Mouse (Mus musculus) olfactory bulb, adult 2 months (tissue): ENCODE results near the gene Plxnb2. TPM values are rescaled to one million over a fixed set of nuclear protein-coding genes. Genes with fewer than 3 reads are reported as not detected.
A peak's percentile ranks its signal among the peaks of the same experiment; 100 is the strongest.

Experiments
- H3K27ac ChIP-seq: fragments of 200-500 bp; 2 replicates; pipeline ENCODE4 v1.5.1; 2012; ENCODE audit warnings: low read depth, low read length; ENCODE audit not compliant: insufficient read depth
- H3K4me1 ChIP-seq: fragments of 200-500 bp; 2 replicates; pipeline ENCODE4 v1.6.1; 2012; ENCODE audit warnings: low read length; ENCODE audit not compliant: control insufficient read depth, insufficient read depth
- H3K4me3 ChIP-seq: fragments of 200-500 bp; 2 replicates; pipeline ENCODE4 v1.5.1; 2012; ENCODE audit warnings: mild to moderate bottlenecking, low read depth, low read length, moderate library complexity; ENCODE audit not compliant: insufficient read depth
- CTCF ChIP-seq: fragments of 200-500 bp; IDR thresholded peaks from 2 replicates; pipeline ENCODE4 v1.5.1; 2012; ENCODE audit warnings: low read depth, mild to moderate bottlenecking, low read length, moderate library complexity; ENCODE audit not compliant: insufficient read depth
- POLR2A ChIP-seq: fragments of 200-500 bp; IDR thresholded peaks from 2 replicates; pipeline ENCODE4 v1.6.1; 2012; ENCODE audit warnings: mild to moderate bottlenecking, low read depth, low read length, moderate library complexity; ENCODE audit not compliant: insufficient read depth
- WGBS: fragments of 180-500 bp; shearing (Covaris S2); methylation state at CpG from one replicate; pipeline ENCODE4 v1.1.7; 2018; 5-methylcytosine and 5-hydroxymethylcytosine counted together
- polyA plus RNA-seq: library from polyadenylated mRNA; stranded (reverse); fragments of >200 nt; gene quantifications from 2 replicates; pipeline ENCODE4 v1.2.4, GENCODE M21; 2012; ENCODE audit warnings: low replicate concordance; ENCODE audit not compliant: missing spikeins, insufficient read depth, insufficient read length

Plxnb2 gene
- polyA plus RNA-seq, 1 experiment = 46.6 TPM

GRCm38 (mm10) chr15:89207457-89207856 is 26.9 kb upstream of the Plxnb2 start:
- no peak overlapping the region for H3K4me3 ChIP-seq
- no peak for TF ChIP-seq CTCF
- no peak for TF ChIP-seq POLR2A
- 90% methylated on average over 4 of the region's 4 CpGs for WGBS
- no peak overlapping the region for H3K27ac ChIP-seq
- peaks cover 4% of the 10 kb centered on the region for H3K4me1 ChIP-seq

GRCm38 (mm10) chr15:89197056-89197455 is 16.5 kb upstream of the Plxnb2 start:
- no peak for TF ChIP-seq CTCF
- TF ChIP-seq POLR2A = no peak
- 38% methylated on average over 15 of the region's 15 CpGs for WGBS

GRCm38 (mm10) chr15:89196313-89196706 is 15.7 kb upstream of the Plxnb2 start, which contains the start of gene Dennd6b:
Gene Dennd6b (minus strand): TSS chr15:89196496.
- peak within 1 kb of the TSS; percentile 92 for H3K4me3 ChIP-seq
- TF ChIP-seq CTCF = peak; percentile 87
- no peak; the same call in 1 of the 2 replicates for TF ChIP-seq POLR2A
- peaks cover 8% of the 10 kb centered on the region for H3K4me1 ChIP-seq
- under 1% methylated on average over 38 of the region's 38 CpGs for WGBS
- H3K27ac ChIP-seq = peak within 1 kb of the TSS; percentile 97

More at GRCm38 (mm10) chr15:89197056-89197455, 16.5 kb upstream of the Plxnb2 start:
- peak overlapping the region; percentile 65 for H3K27ac ChIP-seq
- H3K4me3 ChIP-seq = peak overlapping the region; percentile 92
- H3K4me1 ChIP-seq = peaks cover 8% of the 10 kb centered on the region

GRCm38 (mm10) chr15:89195690-89196312 is 15.2 kb upstream of the Plxnb2 start:
- 0% methylated on average over 25 of the region's 25 CpGs for WGBS
- peak overlapping the region; percentile 92 for H3K4me3 ChIP-seq
- TF ChIP-seq POLR2A (peak; percentile 89), CTCF (no peak)
- peak overlapping the region; percentile 97 for H3K27ac ChIP-seq
- H3K4me1 ChIP-seq = peaks cover 8% of the 10 kb centered on the region

- 25% methylated on average over 6 of the region's 6 CpGs for WGBS
- H3K27ac ChIP-seq = no peak overlapping the region
Observed at GRCm38 (mm10) chr15:89195261-89195681, 14.7 kb upstream of the Plxnb2 start.

GRCm38 (mm10) chr15:89184937-89185227 is 4.3 kb upstream of the Plxnb2 start:
- TF ChIP-seq CTCF (no peak), POLR2A (no peak)
- 67% methylated on average over 5 of the region's 5 CpGs for WGBS
- H3K27ac ChIP-seq = no peak overlapping the region
- H3K4me1 ChIP-seq = peaks cover 14% of the 10 kb centered on the region
- H3K4me3 ChIP-seq = no peak overlapping the region

More at GRCm38 (mm10) chr15:89195261-89195681, 14.7 kb upstream of the Plxnb2 start:
- TF ChIP-seq CTCF = no peak
- no peak for TF ChIP-seq POLR2A
- peak overlapping the region; percentile 92 for H3K4me3 ChIP-seq
- H3K4me1 ChIP-seq = peaks cover 8% of the 10 kb centered on the region

GRCm38 (mm10) chr15:89184141-89184936 is 3.8 kb upstream of the Plxnb2 start:
- TF ChIP-seq CTCF = no peak
- TF ChIP-seq POLR2A = no peak
- Histone ChIP-seq H3K4me3 (no peak overlapping the region), H3K27ac (no peak overlapping the region), H3K4me1 (peaks cover 18% of the 10 kb centered on the region)
- WGBS = 56% methylated on average over 5 of the region's 5 CpGs

GRCm38 (mm10) chr15:89182842-89183241 is 2.3 kb upstream of the Plxnb2 start:
- 64% methylated on average over 5 of the region's 5 CpGs for WGBS
- TF ChIP-seq POLR2A (no peak), CTCF (no peak)
- peaks cover 33% of the 10 kb centered on the region for H3K4me1 ChIP-seq
- no peak overlapping the region for H3K27ac ChIP-seq
- no peak overlapping the region for H3K4me3 ChIP-seq

- WGBS = 39% methylated on average over 6 of the region's 6 CpGs
- Histone ChIP-seq H3K27ac (no peak overlapping the region), H3K4me1 (peaks cover 36% of the 10 kb centered on the region)
Observed at GRCm38 (mm10) chr15:89182328-89182741, 1.7 kb upstream of the Plxnb2 start.

More at GRCm38 (mm10) chr15:89182328-89182741, 1.7 kb upstream of the Plxnb2 start:
- no peak for TF ChIP-seq CTCF
- TF ChIP-seq POLR2A = no peak
- no peak overlapping the region for H3K4me3 ChIP-seq
